Mouse (Mus musculus) megakaryocyte, adult 5-6 weeks (primary cell): ENCODE results near the gene Akap13. TPM values are rescaled to one million over a fixed set of nuclear protein-coding genes. Genes with fewer than 3 reads are reported as not detected.
"Not testable (repeated sequence)": the region's sequence is repeated elsewhere in the genome, so short reads cannot be mapped to it uniquely, and the experiment has no call there.

Experiments used
- ATAC-seq: 2 replicates; pipeline ENCODE4 v1.8.0; 2016; ENCODE audit warnings: mild to moderate bottlenecking, inconsistent platforms; ENCODE audit not compliant: poor library complexity, severe bottlenecking
- total RNA-seq, 2 experiments: library from RNA; stranded (forward) in 1 of 2; stranded (reverse) in 1 of 2; fragments of 153-499, 151-499 nt in 1 of 2; fragments of 221-1000, 200-1000 nt in 1 of 2; gene quantifications; 2 replicates each; pipeline versions ENCODE4 v1.2.3 to v1.2.4; 2015 to 2017

The Akap13 gene
- total RNA-seq, 2 experiments from 2014 or later = 114 to 266 TPM

DNA sequence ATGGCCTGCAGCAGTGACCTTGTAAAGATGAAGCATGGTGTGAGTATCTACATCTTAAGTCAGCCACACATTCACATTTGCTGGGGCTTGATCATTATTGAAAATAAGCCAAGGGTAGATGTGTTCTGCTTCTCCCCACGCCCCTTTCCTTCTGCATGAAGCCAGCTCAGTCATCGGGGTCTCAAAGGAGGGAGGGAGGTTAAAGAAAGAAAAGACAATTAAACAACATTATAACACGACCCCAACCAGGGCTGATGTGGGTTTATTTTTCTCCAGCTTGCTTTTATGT lies 327.3 kb downstream of the Akap13 start:
- ATAC-seq = no peak

DNA sequence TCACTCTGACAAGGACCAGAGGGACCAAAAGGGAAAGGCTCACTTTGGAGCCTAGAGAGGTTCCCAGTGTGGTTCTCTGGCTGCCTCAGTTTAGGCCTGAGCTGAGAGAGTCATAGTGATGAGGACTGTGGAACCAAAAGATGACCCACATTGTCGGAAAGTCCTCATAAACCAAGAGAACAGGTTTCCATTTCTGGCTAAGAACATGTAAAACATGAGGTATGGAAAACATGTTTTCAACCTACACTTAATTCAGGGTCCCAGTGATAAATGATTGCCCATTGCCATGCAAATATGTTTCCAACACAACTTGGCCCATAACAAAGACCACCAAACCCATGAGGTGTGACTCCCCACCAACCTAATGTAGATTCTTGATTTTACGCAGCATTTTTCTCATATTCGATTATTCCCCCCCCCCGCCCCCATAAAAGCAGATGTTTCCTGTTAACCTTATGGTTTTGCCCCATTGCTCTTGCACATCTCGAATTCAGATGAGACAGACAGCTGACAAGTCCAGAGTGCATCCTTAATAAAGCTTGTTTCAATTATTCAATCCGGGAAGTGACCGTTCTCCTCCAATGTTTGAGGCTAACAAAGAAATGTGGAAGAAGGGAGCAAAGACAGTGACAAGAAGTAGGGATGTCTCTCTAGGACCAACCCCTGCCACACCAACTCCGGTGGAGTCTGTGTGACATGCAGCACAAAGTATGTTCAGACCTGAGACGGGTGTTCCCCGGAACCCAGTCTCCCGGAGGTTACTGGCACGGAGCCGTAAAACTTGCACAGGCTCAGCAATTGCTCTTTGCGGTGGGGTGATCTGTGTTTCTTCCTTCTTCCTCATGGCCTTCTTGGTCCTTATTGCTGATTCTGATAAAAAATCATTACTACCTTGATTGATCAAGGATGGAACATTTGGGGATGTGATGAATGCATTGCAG lies 330.3 kb downstream of the Akap13 start:
- ATAC-seq = no peak

DNA sequence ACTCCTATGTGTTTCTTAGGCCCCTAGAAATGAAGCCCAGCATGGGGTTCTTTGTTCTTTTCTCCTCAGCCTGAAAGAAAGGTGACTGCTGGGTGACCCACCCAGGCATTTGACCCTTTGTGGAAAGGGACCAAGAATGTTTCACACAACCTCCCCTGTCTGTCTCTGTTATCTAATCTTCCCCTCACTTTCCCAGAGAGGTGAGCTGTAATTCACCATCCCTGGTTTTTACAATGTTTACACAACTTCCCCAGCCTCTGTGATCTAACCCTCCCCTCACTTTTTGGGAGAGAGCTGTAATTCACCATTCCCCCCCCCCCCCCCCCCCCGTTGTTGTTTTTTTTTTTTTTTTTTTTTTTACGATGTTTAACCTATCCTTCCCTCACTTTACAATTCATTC lies 331.5 kb downstream of the Akap13 start:
- no peak for ATAC-seq

DNA sequence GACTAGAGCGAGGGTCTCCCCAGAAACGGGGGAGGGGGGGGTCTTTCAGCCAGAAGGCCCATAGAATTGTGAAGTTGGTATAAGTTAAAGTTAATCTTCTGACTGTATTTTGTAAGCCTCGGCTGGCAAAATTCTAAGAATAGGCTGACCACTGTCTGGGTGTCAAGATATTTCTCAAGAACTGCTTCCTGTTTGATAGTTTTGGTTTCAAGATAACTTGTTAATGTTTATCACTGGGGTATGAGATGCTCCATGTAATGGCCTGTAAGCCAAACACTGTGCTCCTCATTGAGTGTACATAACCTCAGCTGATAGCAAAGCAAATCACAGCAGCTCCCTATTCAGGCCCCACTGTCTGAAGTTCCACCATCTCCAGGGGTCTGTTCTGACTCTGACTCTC lies 332.0 kb downstream of the Akap13 start:
- ATAC-seq = peak; percentile 72

DNA sequence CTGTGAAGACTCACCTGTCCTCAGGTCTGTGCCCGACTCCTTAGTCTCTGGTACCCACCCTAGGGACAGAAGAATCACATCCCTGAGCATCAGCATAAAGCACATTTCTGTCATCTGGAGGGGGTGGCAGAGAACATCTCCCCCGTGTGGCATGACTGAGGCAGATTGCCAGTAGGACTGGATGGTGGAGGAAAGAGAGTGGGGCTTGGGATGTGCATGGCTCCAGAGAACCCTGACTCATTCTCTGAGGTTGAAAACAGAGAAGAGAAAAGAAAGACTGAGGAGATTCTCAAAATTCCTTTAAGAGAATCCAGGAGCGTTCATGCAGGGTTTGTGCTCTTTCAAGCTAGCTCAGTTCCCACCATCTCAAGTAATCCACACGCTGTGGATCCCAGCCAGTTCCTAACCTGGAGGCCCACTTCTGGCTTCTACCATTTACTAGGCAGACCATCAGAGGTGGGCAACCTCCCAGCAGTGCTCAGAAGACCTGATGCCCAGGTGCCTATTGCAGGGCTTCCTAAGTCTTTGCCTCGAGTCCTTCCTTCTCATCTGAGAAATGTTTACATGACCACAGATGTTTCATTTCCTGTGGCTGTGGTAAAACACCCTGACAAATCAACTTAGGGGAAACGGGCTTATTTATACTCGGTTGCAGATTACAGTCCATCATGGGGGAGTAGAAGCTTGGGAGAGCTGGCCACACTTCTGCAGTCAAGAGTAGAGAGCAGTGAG lies 332.9 kb downstream of the Akap13 start:
- ATAC-seq = peak; percentile 79

DNA sequence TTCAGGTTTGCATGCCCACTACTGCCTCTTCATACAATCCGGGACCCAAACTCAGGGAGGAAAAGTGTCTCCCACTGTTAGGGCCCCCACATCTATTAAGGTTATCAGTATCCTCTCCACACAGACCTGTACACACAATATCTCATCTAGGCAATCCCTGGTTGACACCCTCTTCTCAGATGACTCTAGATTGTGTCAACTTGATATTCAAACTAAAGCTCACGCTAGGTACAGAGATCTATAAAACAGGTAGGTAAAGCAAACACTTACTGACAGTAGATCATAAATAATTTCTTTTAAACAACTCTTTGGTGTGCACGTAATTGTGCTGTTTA lies 333.4 kb downstream of the Akap13 start:
- 0 out of 2 replicates have a peak, but pooled peaks have one; percentile 3 for ATAC-seq

DNA sequence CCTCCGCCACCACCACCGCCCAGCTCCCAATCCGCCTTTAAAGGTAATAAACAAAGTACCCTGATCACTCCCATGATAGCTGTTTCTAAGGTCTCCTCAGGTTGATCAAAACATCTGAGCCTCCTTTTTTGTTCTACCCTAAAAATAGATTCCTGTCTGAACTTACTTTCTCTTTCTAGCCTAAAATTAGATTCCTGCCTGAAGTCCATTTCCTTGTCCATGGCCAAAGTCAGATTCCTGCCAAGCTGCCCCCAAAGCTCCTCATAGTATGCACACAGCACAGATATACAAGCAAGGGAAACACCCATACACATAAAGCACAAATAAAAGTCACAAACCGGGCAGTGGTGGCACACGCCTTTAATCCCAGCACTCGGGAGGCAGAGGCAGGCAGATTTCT lies 334.4 kb downstream of the Akap13 start:
- no peak for ATAC-seq

DNA sequence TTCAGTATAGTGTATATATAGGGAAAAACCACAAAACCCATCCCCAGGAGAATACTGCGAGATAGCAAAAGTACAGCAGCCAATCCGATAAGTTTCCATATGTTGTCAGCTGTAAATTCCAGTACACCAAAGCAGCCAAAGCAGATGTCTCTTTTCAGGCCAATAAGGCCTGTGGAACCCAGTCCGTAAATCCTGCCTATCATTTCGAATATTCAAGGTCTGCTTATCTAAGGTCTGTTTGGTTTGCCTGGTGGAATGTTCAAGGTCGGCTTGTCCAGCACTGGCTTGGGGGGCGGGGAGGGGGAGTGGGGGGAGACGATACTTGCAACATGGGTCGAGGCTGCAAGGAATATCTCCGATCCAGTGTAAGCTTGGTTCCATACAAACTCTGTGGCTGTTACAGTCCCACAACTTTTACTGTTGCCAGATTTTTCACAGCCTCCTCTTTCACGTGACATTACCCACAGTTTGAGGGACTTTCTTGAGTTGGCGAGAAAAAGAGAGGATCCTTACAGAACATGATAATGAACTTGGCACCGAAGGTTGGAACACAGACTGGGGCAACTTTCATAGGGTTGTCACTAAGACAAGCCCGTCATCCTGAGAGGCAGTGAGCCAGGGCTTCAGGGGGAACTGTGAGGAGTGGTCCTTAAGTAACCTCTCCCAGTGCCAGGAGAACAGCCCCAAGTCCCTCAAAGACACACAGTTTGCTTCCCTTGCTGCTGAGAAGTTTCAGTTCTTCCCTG lies 335.9 kb downstream of the Akap13 start:
- not testable (repeated sequence) for ATAC-seq

DNA sequence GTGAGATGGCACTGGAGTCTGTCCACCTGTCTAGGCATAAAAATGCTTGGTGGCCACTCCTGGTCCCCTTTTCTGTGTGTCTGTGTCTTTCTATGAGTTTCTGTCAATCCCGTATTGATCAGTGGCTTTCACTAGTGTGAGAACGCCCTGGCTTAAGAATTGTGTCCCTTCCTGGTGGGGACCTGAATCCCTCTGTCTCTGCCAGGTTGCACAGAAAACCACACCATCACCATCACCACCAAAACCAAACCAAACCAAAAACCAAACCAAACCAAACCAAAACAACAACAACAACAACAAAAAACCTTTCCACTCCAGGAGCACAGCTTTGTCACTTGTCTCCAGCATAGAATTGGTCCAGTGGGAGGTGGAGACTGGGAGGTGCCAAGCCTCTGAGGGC lies 337.8 kb downstream of the Akap13 start:
- ATAC-seq = no peak

DNA sequence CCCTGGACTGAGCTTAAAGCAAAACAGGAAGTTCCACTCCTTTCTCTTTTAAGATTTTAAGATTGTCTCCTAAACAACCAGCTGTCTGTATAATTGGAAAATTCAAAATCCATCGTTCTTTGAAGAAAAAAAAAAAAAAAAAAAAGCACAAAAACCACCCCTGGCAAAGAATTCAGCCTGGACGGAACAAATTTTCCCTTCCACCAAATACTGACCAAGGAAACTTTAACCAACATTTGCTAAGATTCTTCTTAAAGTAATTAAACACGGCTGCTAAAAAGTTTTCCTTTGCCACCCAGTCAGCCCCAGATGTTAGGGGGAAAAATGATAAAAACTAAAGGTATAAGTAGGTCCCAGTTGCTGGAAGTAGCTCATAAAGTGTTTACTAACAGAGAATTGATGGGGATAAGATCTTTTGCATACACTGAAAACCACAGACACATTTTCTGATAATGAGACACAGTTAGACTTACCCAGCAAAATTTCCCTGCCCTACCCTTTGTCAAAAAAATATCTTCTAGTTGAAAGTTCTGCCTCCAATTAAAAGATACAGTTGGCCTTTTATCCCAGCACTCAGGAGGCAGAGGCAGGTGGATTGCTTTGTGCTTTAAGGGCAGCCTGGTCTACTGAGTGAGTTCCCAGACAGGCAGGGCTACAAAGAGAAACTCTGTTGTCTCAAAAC lies 338.5 kb downstream of the Akap13 start:
- ATAC-seq = no peak

DNA sequence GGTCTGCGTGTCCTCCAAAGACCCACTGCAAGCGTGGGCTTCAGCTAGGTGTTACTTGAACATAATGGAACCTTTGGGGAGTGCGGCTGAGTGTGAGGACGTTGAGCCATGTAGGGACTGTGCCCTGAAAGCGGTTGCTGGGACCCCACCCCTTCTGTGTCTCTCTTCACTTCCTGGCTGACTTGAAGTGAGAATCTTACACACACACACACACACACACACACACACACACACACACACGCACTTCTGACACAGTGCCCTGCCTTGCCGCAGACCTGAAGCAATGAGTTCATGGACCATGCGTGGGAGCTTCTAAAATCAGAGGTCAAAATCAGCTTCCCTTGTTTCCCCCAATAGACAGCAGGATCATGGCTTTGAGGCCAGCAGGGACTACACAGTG lies 339.8 kb downstream of the Akap13 start:
- ATAC-seq = 0 out of 2 replicates have a peak, but pooled peaks have one; percentile 16

DNA sequence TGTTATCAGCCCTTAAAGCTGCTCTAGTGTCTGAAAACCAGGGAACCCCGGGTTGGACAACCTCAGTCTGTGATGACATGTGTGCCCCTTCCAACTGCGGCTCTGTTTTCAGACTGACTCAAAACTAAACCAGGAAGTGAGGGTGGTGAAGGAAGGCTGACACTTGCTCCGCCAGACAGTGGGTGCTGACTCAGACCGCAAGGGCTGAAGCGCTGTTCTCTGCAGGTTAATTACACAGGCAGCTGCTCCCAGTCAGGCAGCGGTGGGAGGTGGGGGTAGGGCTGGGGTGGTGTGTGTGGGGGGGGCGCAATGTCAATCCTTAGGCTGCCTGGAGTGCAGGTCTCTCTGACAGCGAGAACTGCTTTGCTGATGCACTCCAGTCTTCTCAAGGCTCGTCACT lies 341.1 kb downstream of the Akap13 start:
- peak; percentile 90 for ATAC-seq

DNA sequence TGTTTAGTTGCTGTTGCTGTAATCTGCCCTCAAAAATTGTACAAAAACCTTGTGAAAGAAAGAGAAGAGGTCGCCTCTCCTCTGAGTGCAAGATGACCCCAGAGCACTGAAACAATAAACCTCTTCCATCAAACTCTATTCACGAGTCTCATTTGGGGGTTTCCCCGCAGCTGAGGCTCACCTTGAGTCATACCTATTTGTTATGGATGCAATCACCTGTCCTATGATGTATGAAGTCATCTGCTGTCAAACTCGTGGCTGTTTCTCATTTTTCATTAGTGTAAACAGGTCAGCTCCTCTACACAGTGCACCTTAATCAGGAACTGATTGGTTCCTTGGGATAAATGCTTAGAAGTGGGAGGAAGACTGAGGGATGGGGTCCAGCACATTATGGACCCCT lies 345.2 kb downstream of the Akap13 start:
- no peak for ATAC-seq

DNA sequence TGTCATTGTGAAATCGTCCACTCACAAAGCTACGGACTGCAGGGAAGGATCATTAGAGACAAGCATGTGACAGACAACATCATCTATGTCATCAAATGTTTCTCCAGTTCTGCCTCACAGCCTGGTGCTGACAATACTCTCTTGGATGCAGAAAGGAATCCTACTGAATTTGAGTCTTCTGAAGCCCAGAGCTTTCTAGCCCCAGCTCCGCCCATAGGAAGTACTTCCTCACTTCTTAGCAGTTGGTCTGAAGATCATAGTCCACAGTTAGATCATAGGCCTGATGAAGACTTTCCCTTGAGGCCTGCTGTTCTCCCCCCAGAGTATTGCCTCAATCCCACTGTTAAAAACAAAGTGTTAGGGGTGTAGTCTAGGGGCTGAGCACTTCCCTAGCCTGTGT lies 345.7 kb downstream of the Akap13 start:
- ATAC-seq = no peak

DNA sequence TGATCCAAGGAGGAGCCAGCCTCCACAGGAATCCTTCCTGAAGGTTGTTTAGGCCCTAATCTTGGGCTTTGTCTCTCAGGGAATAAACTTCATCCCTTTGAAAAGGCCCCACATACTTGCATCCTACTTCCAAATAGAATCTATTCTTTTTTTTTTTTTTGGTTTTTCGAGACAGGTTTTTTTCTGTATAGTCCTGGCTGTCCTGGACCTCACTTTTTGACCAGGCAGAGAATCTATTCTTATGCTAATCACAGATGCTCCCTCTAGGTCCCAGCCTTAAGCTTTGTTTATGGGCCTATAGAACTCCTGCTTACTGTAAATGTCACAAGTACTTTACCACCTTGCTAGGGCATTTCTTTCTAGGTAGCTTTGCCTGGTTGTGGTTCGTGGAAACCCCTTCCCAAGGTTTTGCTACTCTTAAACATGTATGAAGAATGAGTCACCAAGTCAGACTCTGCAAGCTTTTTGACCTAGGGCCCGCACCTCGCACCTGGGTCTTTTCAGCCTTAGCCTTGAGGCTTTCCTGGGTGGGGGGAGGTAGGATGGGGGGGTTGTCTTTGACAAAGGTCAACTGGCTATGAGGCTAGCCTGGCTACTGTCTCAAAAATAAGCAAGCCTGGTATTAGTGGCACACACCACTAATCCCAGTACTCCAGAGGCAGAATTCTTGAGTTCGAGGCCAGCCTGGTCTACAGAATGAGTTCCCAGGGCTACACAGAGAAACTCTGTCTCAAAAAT lies 346.5 kb downstream of the Akap13 start:
- no peak for ATAC-seq

DNA sequence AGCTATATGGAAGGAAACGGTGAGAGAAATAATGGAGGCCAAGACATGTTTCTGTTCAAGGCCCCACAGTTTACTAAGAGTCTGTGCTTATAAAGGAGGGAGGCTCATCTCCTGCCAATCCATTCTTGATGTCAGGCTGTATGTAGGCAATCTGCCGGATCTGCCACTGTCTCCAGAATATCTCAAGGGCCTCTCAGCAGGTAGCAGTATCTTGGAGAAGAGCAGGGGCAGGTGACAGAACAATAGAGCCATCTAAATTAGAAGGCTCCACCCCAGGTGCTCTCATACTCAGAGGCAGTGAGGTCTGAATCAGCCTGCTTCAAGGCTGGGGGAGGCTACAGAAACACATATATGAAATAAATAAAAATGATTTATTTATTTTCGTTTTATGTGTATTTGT lies 347.6 kb downstream of the Akap13 start:
- ATAC-seq = no peak
